Mouse (Mus musculus) cerebellum, postnatal 36 days (tissue): Measurements from ENCODE around the gene Adam15.

Experiments
- DNase-seq, 2 experiments: peaks; one replicate each; pipeline ENCODE4 v3.0.0; 2021 to 2022; ENCODE audit warnings: mixed read lengths in 2 of 2

Gene Adam15

DNA sequence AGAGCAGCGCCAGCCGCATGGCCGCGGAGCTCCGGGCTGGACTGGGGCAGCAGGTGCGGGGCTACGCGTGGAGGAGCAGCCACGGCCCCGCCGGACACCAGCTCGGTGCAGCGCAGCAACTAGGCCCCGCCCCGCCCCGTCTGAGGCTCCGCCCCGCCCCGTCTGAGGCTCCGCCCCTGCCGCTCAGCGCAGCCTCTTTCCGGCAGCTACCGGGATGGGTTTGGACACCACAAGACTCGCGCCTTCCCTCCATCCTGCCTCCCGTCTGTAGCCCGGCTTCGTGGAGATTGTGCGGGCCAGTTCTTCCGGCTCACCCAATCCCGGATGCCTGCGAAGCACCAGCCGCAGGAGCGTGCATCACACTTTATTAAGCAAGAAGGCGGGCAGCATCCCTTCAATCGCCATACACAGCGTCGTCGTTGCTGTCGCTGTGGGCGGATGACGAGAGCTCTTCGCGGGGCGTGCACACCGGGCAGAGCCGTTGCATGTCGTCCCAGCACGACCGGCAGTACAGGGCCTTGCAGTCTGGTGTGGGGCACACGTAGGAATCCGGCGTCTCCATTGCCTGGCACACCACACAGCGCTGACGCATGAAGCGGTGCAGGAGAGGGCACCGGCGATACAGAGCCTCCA is at the start of gene Adam15:
Gene Adam15, minus strand, starts transcription at position 128 of the 633 bp plus-strand sequence.
- DNase-seq = peak; percentile 91 to 95

DNA sequence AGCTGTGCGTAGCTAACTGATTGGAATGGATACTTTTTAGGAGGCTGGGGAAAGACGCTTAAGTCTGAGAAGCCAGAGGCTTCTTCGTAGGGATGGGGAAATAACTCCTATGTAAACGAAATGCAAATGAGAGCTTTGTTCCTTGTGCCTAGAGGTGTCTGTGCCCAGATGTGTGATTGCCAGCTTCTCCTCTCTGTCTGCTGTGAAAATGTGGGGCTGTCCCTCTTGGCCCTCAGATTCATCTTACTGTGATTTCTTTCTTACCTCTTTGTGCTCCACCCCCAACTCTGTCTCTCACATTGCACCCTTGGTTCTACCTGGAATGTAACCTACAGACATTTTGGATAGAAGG is 46.8 kb upstream of the Adam15 start:
- no peak for DNase-seq

DNA sequence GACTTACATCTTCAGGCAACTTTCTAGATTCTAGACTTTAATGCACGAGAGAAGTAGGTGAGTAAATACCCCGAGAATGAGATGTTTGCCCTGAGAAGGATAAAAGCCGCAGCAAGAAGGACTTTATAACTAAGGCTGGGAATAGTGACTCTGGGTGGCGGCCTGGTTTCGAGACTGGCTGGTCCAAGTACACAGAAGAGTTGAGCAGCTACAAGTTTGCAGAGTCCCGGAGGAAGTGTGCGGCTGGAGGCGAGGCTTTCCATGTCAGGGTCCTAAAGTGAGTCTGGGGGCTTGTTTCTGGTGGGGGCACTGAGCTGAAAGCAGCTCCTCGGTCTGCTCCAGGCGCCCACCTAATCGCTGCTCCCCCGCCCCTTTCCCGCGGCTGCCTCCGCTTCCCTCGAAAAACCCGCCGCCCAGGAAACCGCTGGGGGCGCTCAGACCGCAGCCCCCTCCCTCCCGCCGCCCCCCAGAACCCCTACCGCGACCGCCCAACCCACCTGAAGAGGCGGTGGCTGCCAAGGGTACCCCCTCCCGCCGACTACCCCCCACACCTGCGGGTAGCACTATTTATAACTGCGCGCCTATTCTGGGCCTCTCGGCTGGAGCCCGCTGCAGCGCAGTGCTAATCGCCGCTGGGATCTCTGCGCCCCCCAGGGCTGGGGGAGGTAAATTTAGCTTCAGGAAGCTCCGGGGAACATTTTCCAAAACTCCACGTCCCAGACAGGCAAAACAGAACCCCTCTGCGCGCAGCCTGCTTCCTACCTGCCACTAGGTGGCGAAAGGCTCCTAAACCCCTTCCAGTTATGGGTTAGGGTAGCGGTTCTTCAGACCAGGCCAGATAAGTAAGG is 46.2 kb upstream of the Adam15 start:
- peak; percentile 69 to 70 for DNase-seq

DNA sequence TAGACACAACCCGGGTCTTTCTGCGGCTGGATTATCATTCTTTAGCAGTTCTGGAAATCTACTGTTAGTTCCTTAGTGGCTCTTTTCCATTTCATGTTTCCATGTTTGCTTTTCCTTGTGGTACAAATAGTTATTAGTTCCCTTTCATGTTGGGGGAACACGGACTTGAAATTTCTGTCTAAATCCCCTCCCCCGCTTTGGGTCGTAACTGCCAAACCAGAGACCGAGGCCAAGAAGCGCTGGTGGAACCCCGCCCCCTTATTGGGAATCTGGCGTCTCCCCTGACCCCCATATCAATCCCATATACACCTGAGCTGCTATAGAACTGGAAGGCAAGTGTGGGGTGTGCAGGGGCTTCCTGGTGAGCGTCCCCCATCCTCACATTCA is 45.6 kb upstream of the Adam15 start:
- no peak for DNase-seq

DNA sequence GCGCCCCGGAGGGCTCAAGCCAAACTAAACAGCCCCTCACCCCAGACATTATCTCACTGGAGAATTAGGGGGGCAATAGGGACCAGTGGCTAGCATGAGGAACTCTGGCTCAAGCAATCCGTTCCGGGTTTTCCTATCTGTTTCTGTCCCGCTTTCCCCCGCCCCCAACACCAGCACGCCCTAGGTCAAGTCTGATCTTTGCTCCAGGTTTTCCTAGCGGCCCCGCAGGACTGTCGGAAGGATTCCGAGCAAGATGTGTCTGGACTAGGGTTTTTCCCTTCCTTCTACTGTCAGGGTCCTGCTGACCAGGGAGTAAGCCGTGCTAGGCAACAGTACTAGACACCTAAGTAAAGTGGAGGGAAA is 45.1 kb upstream of the Adam15 start:
- DNase-seq = peak; percentile 88

DNA sequence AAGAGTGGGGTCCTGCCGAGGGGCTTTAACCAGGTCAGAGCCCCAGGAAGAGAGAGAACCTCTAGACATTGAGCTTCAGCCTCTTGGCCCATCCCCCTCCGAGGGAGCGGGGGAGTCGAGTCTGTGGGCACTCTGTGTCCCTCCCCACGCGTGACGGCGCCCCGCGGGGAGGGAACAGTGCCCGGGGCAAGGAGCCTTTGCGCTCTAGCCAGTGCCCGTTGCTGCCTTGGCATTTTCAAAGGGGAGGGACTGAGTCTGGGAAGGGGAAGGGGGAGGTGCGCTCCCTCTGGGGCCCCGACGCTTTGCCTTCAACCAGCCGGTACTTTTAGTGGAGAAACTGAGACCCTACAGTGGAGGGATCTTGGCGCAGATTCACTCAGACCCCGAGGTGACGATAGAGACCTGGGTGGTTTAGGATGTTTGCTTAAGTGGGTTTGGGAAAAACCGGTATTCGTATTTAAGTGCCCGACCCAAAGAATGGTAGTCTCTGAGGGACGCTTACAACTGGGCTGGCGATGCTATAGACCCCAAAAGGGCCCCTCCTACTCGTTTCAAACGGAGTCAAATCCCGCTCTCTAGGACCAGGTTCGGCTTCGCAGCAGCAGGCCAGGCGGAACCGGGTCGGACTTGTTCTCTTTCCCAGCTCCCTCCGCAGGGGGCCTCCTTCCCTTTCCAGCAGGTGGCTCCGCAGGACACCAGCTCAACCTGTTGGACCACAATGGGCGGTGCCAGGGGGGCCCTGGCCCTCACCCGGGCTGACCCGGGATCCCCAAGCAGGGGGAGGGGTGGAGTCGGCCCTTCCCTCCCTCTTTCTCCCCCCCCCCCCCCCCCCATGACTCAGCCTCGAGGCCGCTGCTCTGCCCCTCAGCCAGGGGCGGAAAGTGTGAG is 44.5 kb upstream of the Adam15 start, which contains the start of gene Zbtb7b:
Gene Zbtb7b, minus strand, starts transcription at position 771 of the 888 bp plus-strand sequence.
- DNase-seq = peak; percentile 83 to 90

DNA sequence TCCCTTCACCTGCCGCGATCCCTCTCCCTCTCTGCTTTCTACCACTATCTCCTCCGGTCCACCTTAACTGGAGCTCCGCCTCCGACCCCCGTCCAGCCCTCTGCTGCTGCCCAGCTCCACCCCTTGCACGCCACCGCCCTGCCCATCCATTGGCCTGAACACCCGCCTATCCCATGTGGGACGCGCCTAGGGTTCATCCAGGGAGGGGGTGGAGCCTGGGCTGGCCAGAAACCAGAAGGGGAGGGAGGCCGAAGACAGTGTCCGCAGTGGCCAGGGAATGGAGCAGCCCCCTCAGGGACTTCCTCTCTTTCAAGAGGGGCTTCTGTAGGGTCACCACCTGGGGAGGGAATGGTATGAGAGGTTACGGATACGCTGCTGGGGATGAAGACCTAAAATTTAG is 43.8 kb upstream of the Adam15 start:
- peak; percentile 97 to 99 for DNase-seq

DNA sequence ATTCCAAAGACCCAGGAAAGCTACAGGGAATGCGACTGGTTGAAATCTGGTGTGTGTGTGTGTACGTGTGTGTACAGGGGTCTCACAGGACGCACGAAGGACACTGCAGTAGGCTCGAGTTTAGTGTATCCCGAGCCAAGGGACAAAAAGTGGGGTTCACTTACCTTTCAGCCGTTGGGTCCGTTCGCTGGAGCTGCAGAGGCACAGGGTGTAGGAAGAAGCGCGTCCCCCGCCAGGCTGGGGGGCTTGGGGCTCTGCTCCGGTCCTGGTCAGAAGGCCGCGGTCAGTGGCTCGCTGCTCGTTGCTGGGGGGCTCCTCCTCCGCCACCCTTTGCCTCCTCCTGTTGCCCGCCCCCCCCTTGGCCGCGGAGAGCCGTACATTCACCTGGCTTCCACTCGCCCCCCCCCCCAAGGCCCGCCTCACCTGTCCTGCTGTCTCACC is 43.1 kb upstream of the Adam15 start:
- peak; percentile 34 to 56 for DNase-seq

DNA sequence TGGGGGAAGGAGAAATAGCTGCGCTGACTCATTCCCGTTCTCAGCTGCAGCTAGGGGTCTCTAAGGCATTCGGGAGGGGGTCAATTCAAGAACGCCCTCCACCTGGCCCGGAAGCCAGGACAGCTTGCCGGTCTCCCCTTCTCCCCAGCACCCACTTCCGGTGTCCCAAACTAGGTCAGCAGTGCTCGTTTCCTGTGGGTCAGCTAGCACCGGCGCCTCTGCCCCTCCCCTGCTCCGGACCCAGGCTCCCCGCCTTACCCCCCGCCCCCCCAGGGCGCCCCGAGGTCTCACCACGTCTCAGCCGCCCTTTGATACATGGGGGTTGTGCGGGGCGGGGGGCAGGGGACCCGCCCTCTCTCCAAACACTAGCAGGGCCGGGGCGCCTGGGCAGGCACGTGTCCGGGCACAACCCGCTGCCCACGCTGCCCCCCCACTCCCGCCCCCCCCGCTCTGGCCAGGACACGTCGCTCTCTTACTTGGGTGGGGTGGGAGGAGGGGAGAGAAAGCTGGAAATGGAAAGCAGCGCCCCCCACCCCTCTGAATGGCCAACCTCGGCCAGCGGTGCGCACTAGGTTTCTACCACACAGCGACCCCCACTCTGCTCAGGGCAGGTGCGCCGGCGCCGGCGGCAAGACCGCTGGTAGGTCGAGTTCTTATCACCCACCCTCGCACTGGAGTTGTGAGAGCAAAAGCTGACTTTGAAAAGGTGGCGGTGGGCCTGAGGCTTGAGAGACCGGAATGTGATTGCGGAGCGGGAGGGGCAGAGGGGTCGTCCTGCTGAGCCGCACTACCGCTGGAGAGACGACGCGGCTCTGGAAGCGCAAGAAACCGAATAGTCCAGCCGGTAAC is 42.1 kb upstream of the Adam15 start:
- DNase-seq = peak; percentile 54 to 60

DNA sequence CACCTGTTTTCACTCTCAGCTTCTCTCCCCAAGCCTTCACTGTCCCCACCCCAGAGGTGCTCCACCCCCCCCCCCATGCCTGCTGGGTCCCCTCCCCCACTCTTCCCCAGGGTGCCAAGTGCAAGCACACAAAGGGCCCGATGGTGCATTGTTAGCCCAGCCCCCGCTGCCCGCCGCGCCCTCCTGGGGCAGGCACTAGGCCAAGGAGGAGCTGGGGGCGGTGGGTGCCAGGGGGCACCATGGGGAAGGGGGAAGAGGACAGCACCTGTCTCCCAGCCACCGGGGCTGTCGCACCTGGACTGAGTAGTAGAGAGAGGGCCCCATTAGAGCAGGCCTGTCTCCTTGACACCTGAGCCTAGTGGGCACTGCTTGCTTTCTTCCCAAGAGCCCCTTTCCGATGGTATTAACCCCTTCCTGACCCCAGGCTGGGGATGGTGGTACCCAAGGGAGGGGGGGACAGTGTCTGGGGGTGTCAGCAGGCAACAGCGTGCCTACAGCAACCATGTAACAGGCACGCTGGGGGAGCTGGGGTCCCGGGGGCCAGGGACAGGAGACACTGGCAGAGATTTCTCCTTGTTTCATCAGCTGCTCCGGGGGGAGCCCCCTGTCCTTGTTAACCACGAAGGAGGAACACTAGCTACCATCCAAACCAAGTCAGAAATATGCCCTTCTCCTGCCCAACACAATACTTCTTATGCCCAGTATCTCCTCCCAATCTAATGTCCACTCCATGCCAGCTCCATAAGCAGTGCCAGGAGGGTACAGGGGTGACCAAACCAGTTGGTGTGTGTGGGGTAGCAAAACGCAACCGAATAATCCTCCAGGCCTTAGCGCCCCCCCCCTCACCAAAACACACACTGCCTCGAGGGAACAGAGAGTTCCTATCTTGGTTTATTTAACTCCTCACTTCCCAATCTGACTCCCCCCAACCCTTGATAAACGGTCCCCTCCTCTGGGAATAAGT is 41.2 kb upstream of the Adam15 start:
- DNase-seq = peak; percentile 26 to 34

DNA sequence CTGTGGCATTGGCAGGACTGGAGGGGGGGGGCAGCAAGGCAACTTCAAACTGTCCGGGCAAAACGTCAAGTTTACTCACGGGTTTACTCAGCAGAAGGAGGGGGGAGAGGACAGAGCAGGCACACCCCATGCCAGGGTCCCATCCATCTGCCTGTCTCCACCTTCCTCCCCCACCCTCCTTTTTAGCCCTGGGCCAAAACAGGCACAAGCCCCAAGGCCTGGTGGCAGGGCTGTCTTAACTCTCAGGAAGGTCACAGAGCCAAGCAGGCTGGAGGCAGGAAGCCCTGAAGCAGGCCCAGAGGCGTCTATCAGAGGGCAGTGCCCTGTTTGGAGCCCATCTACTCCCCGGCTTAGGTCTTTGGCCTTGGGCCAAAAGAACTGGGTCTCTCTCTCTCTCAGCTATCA is 40.3 kb upstream of the Adam15 start:
- peak; percentile 29 to 33 for DNase-seq

DNA sequence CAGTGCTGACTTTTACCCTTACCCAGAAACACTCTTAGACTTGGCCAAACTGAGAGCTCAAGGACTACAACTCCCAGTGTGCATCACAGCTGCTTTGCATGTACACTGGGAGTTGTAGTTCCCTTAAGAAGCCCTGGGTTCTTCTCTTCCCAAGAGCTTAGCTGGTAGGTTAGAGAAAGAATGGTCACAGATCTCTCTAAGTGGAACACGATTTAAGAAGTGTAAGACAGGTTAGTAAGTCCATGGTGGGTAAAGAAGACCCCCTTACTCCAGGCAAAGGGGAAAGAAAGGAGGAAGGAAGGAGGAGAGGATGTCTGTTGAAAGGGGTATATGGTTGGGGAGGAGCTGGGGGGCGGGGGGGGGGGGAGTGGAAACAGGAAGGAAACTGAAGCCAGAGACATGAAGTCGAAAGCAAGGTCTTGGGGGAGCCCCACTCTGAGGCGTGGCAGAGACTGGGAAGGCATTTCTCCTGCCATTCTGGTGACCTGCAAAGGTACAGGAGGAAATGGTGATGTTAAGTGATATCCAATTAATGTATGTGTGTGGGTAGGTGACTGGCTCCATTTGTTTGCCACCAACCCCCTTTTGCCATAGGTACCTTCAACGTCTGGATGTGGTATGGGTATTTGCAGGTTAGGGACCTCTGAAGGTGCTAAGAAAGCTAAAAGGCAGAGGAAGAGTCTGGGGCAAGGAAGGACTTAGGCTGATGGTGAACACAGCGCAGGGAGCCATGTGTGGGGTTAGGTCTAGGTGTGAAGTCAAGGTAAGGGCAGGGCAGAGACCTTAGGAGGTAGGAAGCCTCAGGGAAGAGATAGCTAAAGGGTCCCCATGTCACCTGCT is 39.3 kb upstream of the Adam15 start:
- DNase-seq = peak in 1 of 2 experiments; percentile 28

DNA sequence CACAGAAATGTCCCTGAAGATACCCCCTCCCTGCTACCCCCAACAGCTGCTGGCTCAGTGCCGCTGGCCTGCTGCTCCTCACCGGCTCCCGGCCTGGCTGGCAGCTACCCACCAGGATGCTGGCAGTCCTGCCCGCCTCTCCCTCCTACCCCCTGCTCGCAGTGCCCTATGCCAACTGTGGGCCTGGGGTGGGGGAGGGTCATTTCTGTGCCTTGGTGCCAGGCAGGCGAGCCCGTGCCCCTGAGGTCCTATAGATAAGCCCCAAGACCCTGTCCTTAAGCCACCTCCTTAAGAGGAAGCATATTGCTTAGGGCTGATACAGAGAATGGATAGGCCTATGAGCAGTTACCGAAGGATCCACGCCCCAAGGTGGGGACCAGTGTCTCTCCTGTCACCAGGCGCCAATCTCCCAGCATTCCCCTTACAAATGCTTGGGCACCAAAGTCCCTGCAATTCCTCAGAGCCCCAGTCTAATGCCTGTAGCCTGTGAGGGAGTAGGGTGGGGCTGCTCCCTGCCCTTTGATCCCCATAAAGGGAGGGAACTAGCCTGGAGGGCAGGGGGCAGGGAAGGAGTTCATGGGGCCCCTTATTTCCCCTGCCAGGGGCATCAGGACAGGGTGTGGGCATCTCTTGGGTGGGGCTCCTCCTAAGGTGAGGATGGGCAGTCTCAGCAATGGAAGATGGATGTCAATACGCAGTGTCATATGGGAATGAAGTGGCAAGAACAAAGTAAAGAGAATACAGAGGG is 38.5 kb upstream of the Adam15 start:
- peak; percentile 32 to 53 for DNase-seq

DNA sequence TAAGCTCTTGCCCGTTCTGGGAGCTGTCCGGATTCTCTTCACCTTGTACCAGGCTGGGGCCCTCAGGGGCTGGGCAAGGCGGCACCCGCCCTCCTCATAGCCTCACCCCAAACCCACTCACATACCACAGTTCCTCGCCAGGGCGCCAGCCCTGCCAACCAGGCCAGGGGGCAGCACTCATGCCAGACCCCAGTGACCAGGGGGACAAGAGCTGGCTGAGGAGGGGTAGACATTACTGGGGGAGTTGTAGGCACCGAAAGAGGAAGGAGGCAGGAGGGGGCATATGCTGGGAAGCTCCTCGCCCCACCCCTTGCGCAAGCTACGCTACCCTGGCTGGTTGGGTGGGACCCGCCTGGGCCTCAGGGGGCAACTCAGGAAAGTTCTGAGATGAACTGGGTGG is 37.8 kb upstream of the Adam15 start:
- no peak for DNase-seq

DNA sequence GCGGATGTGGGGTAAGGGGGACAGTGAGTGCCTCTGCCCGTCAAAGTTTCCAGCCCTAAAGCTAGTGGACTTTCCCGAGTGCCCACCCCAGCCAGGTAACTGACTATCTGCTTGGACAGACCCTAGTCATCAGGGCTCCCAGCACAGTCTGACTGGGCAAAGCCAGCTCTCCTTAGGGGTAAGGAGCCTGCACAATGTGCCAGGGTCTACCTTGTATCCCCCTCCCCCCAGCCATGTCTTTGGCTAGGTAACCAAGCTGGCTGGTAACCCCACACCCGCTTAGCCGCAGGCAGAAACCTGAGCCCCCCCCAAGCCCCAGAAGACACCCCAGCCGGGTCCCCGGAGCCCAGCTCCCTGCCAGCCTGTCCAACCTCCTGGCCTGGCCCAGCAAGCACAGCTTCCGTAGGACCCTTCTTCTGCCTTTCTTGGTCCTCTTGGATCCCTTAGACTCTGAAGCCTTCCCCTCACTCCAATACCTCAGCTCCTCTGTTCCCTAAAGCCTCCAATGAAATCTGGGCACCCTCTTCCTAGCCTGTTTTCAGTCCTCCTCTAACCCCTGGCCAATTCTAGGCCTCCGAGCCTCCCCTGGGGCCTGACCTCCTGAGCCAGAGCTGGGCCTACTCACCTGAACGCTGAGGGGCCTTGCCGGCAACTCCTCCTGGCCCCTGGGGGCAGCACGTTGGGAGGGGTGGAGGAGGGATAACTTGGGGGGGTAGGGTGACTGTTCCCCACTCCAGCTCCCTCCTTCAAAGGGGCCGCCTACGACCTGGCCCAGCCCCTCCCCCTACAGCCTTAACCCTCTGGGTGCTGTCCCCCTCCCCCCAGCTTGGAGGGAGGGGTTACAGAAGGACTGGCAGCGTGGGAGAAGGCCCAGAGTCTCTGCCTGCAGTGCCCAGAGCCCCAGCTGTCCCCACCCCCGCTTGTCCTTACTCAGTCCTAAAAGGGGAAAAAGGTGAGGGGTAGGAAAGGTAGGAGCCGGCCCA is 36.9 kb upstream of the Adam15 start:
- DNase-seq = no peak

DNA sequence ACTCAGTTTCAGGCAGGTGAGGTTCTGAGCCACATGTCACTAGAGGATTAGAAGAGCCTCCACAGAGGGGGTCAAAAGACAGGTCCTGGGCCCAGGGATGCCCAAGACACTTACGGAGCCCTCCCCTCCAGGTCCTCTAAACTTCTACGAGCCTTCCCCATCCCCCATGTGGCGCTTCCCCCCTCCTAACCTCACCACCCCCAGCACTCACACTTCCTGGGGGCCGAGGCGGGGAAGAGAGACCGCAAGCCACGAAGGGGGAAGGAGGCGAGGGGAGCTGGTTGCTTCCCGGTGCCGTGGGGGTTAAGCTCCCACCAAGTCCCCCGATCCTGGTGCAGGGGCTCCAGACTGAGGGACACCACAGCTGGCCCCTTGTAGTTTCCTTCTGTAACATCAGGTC is 35.7 kb upstream of the Adam15 start:
- no peak for DNase-seq

DNA sequence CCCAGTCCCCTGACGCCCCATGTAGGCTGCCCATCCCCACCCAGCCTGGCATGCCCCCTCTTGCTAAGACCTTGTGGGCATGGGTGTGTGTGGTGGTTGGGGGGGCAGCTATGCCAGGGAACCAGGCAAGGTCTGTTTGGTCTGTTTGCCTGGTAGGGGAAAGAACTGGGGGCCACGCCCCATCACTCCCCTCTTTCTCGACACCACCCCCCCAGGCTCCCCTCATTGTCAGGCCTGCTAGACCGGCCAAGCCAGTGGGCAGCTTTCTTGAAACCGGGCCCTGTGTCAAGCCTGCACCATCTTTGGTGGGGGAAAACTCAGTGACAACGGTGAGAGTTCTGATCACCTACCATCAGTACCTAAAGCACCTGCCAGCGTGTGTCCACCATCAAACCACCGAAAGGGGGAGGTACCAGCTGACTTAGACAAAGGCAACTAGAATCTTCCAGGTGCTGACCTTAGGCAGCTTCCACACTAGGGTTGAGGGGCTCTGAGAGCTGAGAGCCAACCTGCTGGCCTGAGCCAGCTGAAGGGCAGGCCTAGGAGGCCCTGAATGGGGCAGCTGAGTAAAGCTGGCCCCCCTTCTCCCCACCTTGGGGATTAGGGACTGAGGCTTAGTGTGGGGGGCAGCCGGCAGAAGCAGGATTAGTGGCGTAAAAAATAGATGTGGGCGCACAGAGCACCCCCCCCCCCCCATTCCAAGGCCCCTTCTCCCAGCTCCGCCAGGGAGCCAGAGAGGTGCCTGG is 34.7 kb upstream of the Adam15 start:
- no peak for DNase-seq
